Mouse (Mus musculus): ENCODE measurements around the gene Fam180a. TPM values are rescaled to one million over a fixed set of nuclear protein-coding genes. Genes with fewer than 3 reads are reported as not detected.
"Not testable (repeated sequence)": the region's sequence is repeated elsewhere in the genome, so short reads cannot be mapped to it uniquely, and the experiment has no call there.

Gene Fam180a
- not detected for polyA plus RNA-seq (2017; shearing (Covaris generic))

DNA sequence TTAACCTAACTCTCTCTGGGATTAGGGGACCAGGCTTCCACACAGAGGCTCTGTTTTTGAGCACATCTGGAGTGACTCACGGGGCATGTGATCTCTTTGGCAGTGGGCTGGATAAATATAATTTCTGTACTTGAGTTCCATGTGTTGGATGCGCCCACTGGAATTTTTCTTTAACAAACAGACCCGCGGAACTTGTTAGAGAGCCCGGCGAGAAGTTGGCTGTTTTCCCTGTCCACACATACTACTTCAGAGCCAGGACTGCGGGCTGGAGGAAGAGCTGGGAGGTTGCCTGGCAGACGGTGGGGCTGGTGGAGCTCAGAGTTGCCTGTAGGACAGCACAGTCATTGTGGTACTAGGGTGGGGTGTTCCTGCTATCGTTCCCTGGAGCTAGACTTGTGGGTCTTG is at the start of gene Fam180a:
Gene Fam180a, minus strand, starts transcription at position 31 of the 405 bp plus-strand sequence.
- no peak for ATAC-seq

DNA sequence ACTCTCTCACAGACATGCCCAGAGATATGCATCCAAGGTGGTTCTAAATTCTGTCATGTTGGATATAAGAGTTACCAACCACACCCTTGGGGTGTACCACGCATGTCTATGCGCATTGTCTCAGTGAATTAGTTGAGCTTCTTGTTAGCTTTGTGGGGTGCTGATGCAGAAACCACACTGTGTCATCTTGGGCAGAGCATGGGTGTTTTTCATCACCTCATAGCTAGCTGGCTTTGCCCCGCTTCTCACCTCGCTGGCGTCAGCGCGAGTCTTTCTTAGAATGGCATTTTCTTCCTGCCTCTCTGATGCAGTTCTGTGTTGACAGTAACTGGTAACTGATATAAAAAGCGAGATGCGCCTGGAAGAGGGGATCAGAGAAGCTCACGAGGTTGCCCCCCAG is 48.1 kb upstream of the Fam180a start:
- ATAC-seq = no peak

DNA sequence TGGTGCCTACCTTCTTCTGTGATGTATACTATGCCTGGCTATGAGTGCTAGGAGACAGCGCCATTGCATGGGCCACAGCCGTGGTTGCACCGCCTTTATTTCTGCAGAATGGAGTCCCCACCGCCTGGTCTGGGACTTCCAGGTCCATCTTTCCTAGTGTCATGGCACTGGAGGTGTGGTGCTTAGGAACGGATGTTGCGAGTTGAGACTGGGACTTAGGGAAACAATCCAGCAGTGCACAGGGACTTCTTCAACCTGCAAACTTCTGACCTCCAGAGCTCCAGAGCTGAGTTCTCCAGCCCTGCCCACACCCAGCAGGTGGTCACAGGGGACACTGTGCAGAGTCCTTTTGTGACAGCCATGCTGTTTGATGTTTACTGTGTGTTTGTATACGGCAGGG is 44.4 kb upstream of the Fam180a start:
- ATAC-seq = no peak

DNA sequence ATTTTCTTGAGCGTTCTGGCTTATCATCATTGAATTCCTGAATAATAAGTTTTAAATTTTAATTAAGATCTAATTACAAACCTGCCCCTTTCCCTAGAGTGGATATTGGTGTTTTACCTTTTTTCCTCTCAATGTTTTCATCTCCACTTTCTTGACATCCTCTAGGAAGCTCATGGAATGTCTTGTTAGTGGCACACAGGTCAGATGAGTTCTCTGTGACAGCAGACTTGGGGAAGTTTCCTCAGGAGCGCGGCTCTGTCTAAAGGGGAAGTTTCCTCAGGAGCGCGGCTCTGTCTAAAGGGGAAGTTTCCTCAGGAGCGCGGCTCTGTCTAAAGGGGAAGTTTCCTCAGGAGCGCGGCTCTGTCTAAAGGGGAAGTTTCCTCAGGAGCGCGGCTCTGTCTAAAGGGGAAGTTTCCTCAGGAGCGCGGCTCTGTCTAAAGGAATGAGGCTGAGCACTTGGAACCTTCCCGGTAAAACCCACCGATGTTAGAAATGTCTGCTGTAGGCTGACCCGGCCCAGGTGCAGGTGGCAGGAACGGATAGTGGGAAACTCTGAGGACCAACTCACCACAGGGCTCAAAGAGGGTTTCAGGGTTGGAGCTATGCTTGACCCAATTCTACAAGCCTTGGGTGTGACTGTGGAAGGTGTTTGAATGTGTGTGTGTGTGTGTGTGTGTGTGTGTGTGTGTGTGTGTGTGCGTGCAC is 43.8 kb upstream of the Fam180a start:
- not testable (repeated sequence) for ATAC-seq

DNA sequence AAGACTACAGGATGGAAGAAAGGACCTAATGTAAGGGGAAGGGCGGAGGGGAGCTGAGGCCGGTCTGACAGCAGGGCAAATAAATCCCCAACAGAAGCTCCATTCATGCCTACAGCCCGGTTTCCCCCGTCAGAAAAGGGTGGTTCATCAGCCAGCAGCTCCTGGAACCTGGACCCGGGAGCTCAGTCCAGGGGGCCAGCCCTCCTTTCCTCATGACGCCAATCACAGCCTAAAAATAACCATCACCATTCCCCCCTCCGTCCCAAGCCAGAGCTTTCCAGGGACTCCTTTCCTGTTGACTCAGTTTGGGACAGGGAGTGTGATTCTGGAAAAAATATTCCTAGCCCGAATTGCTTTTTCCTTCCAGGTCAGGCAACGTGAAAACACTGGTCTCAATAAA is 36.7 kb upstream of the Fam180a start:
- no peak for ATAC-seq

DNA sequence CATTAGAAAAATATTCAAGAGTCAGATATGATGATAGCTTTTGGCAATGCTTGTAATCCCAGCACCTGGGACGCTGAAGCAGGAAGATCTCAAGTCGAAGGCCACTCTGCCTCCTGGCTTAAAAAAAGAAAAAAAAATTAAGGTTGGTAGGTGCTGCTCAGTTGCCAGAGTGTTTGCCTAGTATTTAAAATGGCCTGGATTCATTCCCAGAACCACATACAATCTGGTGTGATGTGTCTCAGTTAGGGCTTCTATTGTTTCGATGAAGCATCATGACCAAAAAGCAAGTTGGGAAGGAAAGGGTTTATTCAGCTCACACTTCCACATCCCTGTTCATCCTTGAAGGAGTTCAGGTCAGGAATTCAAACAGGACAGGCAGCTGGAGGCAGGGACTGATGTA is 29.4 kb upstream of the Fam180a start:
- no peak for ATAC-seq

DNA sequence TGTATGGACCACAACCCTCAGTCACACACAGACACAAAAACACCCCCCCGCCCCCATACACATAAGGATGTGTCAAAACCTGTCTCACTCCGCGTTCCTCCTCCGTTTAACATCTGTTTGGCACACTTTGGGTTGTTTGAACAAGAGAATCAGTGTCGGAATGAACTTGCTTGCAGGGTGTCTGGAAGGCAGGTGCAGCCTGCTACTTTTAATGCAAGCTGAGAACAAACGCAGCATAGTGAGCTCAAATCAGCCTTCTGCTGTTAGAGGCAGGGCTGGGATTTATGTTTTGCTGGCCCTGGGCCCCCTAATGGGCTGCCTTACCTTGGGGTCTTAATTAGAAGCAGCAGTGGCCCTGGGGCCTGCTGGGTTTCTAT is 28.7 kb upstream of the Fam180a start:
- ATAC-seq = no peak

DNA sequence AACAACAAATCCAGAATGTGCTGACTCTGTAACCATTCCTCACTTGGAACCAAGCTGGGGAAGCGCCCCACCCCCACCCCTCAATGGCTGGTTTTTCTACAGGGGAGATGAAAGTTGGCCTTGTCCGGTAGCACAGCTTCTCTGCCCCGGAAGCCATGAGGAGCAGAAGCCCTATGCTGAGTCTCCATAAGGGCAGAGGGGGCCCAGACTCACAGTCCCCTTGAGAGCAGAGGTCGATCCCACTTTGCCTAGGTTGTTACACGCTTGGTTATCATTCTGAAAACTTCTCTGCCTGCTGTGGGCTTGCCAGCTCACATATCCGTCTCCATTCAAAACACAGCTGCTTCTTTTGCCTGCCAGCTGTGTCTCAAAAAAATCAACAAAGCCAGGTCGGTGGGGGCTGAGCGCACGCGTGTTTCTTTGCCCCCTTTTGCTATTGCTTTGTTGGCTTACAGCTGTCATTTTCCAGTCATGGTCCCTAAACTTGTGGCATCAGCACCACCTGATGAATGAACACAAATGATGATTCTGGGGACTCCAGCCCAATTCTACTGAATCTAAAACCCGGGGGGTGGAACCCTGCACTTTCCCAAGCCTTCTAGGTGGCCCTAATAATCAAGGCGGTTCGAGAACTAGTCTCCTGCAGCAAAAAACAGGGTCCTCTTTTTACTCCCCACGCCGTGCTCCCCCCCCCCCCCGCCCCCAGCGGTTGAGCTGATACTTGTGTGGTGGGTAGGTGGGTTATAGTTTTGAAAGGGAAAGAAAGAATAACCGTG is 28.1 kb upstream of the Fam180a start:
- no peak for ATAC-seq

DNA sequence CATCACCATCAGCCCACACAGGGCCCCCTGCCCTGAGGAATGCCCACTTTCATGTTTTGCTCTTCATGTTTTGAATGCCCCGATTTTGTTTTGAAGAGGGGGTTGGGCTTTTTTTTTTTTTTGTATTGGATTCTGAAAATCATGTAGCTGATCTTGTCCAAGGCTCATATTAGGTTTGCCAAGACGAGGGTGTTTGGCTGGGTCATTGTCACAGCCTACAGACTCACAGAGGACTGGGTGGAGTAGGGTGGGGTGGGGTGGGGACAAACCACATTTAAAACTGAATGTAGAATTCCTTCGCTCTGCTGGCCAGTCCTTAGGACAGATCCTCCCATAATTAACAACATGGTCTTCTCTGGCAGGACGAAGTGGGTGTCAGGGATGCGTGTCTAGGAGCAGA is 27.5 kb upstream of the Fam180a start:
- ATAC-seq = no peak

DNA sequence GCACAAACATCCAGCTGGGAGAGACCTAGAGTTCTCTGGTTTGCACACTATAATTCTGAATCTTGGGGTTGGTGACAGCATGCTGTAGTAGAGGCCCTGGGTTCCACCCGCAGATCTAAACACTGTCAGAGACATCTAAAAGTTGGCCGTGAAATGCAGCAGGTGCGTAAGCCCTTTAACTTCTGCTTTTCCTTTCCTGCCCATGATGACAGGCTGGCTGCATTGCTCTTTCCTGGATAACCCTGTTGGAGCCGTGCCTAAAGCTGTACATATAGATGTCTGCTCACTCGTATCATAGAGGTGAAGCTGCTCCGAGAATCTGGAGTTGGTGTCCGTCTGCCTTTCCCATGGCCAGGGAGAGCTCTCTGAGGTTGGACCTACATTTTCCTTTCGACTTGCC is 26.9 kb upstream of the Fam180a start:
- ATAC-seq = no peak

DNA sequence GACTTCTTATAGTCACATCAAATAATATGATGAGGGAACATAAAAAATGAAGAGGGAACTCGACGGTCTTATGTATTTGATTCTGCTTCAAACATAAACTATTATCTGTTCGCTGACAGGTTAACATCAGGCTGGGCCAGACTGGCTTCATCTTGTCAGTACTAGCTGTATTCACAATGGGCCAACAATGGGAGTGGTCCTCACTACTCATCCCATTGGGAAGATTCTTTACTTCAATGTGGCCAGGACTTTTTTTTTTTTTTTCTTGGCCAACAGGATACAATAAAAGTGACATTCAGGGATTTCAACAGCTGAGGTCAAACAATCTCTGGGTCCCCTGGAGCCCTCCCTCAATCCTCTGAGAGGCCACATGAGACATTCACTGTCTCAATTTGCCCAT is 25.9 kb upstream of the Fam180a start:
- no peak for ATAC-seq

DNA sequence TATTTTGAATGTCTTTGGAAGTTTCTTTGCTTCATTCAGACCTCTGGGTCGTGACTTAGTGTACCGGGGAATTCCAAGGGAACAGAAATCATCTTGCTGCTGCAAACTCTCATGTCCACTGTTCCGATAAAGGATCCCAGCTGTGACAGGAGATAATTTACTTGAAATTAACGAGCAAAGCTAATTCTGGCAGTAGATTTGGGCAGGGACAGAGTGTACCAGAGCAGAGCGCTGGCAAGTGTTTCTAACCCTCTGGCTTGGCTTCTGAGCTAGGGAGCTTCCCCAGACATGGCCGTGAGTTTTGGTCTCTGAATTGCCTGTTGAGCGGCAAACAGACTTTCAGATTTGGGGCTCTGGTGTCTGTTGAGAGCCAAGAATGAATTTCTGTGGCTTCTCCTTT is 23.8 kb upstream of the Fam180a start:
- no peak for ATAC-seq

DNA sequence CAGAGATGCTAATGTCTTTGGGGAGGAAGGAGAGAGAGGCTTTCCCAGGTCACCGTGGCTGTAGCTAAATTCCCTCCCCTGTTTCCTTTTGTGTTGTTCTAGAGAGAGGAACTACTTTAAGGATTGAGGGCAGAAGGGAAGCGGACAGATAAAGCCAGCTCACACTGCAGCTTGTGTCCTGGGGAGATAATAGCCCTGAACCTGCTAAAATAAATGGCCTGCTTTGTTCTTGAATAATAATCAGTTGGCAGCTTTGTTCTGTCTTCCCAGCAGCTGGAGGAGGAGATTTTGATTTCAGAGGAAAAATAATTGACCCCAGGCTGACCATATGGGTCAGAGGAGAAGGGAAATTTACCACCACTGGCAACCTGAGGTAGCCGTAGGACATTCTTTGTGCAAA is 12.7 kb upstream of the Fam180a start:
- ATAC-seq = no peak

DNA sequence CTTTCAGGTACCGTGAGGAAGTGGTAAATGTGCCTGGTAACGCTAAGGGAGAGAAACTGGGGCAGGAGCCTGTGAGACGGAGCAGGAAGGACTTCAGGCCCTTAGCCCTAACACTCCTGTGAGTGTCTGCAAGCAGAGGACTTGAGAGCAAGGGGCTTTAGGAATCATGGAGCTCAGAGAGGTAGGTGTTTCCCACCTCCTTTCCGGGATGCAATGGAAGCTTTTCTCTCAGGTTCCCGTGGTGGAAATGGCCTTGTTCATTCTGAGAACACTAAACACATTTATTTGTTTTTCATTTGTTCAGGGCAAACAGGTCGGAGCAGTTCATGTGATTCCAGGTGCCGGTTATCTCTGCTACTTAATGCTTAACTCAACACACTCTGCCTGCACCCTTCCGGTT is 11.9 kb upstream of the Fam180a start:
- ATAC-seq = no peak

DNA sequence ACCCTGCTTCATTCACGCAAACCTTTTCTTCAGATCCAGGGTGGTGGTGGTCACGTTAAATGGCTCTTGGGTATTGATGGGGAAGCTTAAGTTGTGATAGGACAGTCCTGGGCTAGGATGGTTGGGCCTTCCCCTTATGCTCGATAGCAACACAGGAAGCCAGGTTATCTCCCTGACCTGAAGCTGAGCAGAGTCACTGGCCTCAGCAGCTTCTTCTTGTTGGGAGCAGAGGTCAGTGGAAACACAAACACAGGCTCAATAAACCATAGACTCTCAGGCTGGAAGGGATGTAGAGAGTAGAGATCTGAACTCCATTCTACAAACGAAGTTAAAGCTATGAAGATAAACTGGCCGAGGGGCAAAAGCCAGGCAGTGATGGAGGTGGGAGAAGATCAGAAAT is 9.5 kb upstream of the Fam180a start:
- no peak for ATAC-seq

DNA sequence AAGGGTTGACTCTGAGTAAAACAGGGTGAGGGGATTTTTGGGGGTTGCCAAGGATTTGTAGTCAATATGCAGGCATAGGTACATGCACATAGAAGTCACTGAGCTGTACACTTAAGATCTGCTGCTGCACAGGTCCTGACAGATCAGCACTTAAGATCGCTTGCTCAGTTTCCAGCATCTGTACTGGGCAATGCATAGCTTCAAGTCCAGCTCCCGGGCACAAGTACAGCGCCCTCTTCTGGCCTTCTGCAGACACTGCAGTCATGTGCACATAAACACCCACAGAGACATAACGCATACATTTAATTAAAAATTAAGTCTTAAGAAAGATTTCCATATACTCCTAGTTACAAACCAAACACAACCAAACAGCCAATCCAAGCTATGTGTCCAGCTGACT is 8.3 kb upstream of the Fam180a start:
- ATAC-seq = no peak

DNA sequence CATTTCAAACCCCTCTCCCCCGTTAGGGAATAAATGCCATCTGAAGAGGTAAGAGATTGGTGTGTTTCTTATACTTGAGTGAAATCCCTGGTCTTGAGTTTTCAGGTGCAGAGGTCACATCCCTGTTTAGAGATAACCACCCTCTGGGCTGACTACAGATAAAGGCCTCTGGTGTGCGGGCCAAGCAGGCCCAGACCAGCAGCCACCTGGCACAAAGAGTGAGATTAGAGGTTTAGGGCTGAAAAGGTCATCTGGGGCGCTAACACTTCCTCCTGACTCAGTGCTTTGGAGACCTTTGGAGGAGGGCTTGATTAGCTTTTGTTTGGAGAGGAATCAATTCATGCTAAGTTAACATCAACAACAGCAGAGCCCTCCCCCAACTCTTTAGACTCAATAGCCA is 7.7 kb upstream of the Fam180a start:
- no peak for ATAC-seq

DNA sequence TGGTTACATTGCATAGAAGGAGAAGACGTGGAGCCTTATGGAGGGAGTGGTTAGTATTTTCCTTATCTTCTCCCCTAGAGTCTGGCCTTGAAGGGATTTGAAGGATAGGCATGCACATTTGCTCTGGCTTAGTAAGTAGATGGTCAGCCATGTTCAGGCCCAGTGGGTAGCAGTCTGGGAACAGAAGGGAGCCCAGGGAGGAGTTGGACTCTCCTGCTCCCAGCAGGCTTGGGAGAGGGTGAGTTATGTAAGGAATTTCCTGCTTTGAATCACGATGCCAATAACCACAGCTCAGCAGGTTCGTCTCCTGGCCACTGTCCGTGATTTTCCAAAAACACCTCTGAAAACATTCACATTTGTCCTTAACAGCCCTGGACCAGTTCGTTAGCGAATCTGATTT is 4.9 kb upstream of the Fam180a start:
- ATAC-seq = no peak

DNA sequence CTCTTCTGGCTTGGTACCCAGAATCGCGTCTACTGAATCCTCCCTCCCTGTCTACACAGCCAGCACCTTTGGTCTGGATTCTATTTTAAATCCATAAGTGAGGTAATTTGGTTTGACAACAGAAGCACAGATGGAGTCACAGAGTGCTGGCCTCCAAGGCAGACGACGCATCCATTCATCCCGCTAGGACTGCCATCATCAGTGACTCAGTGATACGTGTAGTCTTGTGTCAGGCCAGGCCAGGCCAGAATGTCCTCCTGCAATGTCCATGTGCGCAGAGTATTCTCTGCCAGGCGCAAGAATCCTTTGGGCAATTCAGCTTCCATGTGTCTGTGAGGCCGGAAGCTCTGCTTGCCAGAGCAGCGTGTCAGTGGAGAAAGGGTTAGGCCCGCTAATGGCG is 4.0 kb upstream of the Fam180a start:
- no peak for ATAC-seq

DNA sequence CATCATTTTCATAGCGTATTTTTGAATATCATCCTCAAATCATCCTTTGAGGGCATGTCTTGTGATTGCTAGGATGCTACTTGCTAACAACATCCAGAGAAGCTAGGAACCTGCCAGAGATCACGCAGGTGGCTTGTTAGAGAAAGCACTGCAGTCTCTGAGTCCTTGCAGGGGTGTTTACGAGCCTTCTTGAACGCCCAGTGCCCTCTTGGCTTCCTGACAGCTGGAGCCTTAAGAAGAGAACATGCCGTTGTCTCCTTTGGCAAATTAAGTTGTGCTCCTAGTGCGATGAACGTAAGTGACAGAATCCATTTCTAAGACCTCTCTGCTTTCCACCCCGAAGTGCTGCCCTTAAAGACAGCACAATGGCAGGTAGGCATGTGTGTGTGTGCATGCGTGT is 1.6 kb downstream of the Fam180a start:
- no peak for ATAC-seq

DNA sequence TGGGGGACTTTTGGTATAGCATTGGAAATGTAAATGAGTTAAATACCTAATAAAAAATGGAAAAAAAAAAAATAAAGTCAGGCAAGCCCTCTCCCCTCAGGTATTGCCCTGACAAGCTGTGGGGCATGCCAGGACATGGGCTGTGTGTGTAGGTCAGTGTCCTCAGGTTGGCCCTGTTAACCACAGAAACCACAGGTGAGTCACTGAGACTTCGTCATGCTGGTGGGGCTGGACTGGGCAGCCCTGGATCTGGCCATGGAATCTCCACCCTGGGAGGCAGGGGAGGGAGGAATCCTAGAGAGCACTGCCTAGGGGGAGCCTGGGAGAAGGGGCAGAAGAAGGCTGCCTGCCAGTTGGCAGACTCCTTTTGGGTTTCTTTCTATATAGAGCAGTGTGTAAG is 2.9 kb downstream of the Fam180a start:
- no peak for ATAC-seq

DNA sequence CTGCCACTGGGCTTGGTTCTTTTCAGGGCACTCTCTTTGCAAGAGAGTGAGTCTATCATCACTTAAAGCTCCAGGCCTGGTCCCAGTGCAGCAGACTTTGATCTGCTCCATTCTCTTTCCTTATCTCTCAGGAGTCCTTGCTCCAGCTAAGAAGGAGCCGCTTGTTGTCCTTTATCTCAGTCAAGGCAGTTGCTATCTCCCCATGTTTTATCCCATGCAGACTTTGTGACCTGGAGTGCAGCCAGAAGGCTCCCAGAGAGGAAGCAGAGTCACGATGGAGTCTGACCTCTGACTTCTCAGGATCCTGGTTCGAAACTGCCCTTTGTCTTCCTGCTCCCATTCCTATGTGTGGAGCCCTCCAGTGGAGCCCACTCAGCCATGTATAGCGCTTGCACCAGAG is 4.8 kb downstream of the Fam180a start:
- ATAC-seq = no peak

DNA sequence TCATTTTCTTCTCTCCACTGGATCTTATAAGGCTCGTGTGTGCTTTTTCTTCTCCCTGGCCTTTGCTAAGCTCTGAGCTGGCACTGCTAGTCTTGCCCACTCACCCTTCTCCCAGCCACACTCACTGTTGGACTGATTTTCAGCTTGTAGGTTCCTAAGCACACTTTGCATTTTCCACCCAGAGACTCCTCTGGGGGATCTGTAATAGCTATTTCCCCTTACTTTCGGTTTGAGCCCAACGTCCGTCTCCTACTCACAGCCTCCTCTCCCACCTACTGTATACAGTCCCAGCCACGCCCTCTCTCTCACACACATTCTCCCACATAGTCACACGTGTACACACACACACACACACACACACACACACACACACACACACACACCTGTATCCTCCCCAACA is 6.1 kb downstream of the Fam180a start:
- ATAC-seq = no peak

DNA sequence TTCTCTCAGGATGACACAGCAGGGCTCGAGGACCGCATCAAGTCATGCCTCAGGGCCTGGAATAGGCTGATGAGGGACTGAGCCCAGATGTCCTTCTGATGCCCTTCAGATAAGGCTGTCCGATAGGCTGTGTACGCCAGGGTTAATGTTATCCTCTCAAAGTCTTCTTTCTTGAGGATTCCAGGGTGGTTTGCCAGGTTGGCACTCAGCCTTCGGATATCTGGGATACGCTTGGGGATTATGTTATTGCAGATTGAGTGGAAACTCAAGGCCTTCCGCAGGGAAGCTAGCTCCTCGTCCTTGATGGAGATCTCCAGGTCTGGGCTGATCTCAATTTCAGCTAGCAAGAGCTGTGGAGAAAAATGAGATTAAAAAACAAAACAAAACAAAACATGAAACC is 12.4 kb downstream of the Fam180a start:
- ATAC-seq = no peak

DNA sequence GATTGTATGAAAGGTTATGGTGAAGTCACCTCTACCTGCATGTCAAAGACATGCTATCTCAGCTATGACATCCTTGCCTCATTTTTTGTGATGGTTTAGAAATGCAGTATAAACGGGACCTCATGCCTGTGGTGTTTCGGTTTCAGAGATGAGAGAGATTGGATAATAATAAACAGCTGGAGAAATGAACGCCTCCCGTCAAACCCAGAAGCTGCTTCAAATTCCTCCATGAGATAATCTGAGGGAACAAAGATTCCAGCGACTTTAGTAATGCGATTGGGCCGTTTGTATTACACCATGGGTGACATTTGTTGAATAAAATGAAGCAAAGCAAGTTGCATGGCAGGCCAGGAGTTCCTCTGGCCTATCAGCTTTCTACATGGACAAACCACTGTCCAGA is 16.5 kb downstream of the Fam180a start:
- no peak for ATAC-seq
